Mouse (Mus musculus) cerebellum, adult 2 months (tissue): Measurements from ENCODE around the gene Mkrn1. TPM values are rescaled to one million over a fixed set of nuclear protein-coding genes. Genes with fewer than 3 reads are reported as not detected.

ENCODE experiments used
- DNase-seq, 2 experiments: peaks; one replicate each; pipeline ENCODE4 v3.0.0; 2021
- H3K27ac ChIP-seq: fragments of 200-500 bp; 2 replicates; pipeline ENCODE4 v1.5.1; 2012; ENCODE audit warnings: low read length, control low read depth, inconsistent platforms; ENCODE audit not compliant: insufficient read depth
- H3K27me3 ChIP-seq: fragments of 200-500 bp; 2 replicates; pipeline ENCODE4 v1.6.1; 2012; ENCODE audit warnings: inconsistent platforms, mild to moderate bottlenecking, low read length, moderate library complexity; ENCODE audit not compliant: control insufficient read depth, insufficient read depth
- H3K4me1 ChIP-seq: fragments of 200-500 bp; 2 replicates; pipeline ENCODE4 v1.6.1; 2011; ENCODE audit warnings: low read length; ENCODE audit not compliant: control insufficient read depth, insufficient read depth
- H3K4me3 ChIP-seq: fragments of 200-500 bp; replicated peaks from 2 replicates; pipeline ENCODE3; 2011; ENCODE audit warnings: mild to moderate bottlenecking, low read depth, low read length, control low read depth; ENCODE audit not compliant: insufficient read depth
- CTCF ChIP-seq: fragments of 200-500 bp; IDR thresholded peaks from 2 replicates; pipeline ENCODE4 v1.5.1; 2011; ENCODE audit warnings: low read depth, mild to moderate bottlenecking, control low read depth, low read length, moderate library complexity, borderline replicate concordance; ENCODE audit not compliant: insufficient read depth
- POLR2A ChIP-seq: fragments of 200-500 bp; IDR thresholded peaks from 2 replicates; pipeline ENCODE4 v1.6.1; 2011; ENCODE audit warnings: low read length, control low read depth, borderline replicate concordance; ENCODE audit not compliant: insufficient read depth
- WGBS: fragments of 180-500 bp; shearing (Covaris S2); methylation state at CpG from one replicate; pipeline ENCODE4 v1.1.7; 2018; 5-methylcytosine and 5-hydroxymethylcytosine counted together
- polyA plus RNA-seq: library from polyadenylated mRNA; depleted of rRNA; stranded (reverse); fragments of >200 nt; gene quantifications from 2 replicates; pipeline ENCODE4 v1.2.3, GENCODE M21; 2012

Gene Mkrn1
- polyA plus RNA-seq, 1 experiment, result 137 TPM

GRCm38 (mm10) chr6:39434886-39435492 lies 14.7 kb upstream of the Mkrn1 start:
- no peaks in the 10 kb centered on the region for H3K27me3 ChIP-seq
- no peaks in the 10 kb centered on the region for H3K4me1 ChIP-seq
- whole genome bisulfite sequencing, result 37% methylated on average over 2 of the region's 2 CpGs
- no peak overlapping the region for H3K27ac ChIP-seq
- no peak for DNase-seq
- TF ChIP-seq POLR2A, result no peak
- TF ChIP-seq CTCF, result no peak
- H3K4me3 ChIP-seq, result no peak overlapping the region

- Histone ChIP-seq H3K27ac (no peak overlapping the region), H3K4me1 (no peaks in the 10 kb centered on the region), H3K27me3 (no peaks in the 10 kb centered on the region), H3K4me3 (no peak overlapping the region)
- TF ChIP-seq CTCF (no peak), POLR2A (no peak)
- WGBS, result 79% methylated on average over 2 of the region's 2 CpGs
- DNase-seq, result no peak
Observed at GRCm38 (mm10) chr6:39434111-39434885, 14.0 kb upstream of the Mkrn1 start.

- TF ChIP-seq POLR2A (no peak), CTCF (no peak)
- H3K4me1 ChIP-seq, result no peaks in the 10 kb centered on the region
- no peak overlapping the region for H3K27ac ChIP-seq
- DNase-seq, result no peak
- no peak overlapping the region for H3K4me3 ChIP-seq
- no peaks in the 10 kb centered on the region for H3K27me3 ChIP-seq
Observed at GRCm38 (mm10) chr6:39433701-39434100, 13.4 kb upstream of the Mkrn1 start.

GRCm38 (mm10) chr6:39433174-39433573 lies 12.9 kb upstream of the Mkrn1 start:
- no peak for DNase-seq
- TF ChIP-seq POLR2A (no peak), CTCF (no peak)
- no peak overlapping the region for H3K27ac ChIP-seq
- H3K4me1 ChIP-seq, result no peaks in the 10 kb centered on the region
- 77% methylated on average over 4 of the region's 4 CpGs for WGBS
- H3K4me3 ChIP-seq, result no peak overlapping the region
- no peaks in the 10 kb centered on the region for H3K27me3 ChIP-seq

GRCm38 (mm10) chr6:39430722-39431121 lies 10.5 kb upstream of the Mkrn1 start:
- no peak overlapping the region for H3K4me3 ChIP-seq
- no peaks in the 10 kb centered on the region for H3K27me3 ChIP-seq
- TF ChIP-seq CTCF (no peak), POLR2A (no peak)
- 59% methylated on average over 11 of the region's 11 CpGs for WGBS
- no peak overlapping the region for H3K27ac ChIP-seq
- no peak for DNase-seq
- H3K4me1 ChIP-seq, result no peaks in the 10 kb centered on the region

GRCm38 (mm10) chr6:39429007-39429788 lies 8.9 kb upstream of the Mkrn1 start:
- Histone ChIP-seq H3K4me1 (no peaks in the 10 kb centered on the region), H3K27ac (no peak overlapping the region), H3K4me3 (no peak overlapping the region), H3K27me3 (no peaks in the 10 kb centered on the region)
- WGBS, result 70% methylated on average over 6 of the region's 6 CpGs
- TF ChIP-seq CTCF (no peak), POLR2A (no peak)
- DNase-seq, result no peak

GRCm38 (mm10) chr6:39427276-39428003 lies 7.2 kb upstream of the Mkrn1 start:
- WGBS, result 88% methylated on average over 4 of the region's 4 CpGs
- Histone ChIP-seq H3K4me1 (no peaks in the 10 kb centered on the region), H3K27ac (no peak overlapping the region), H3K27me3 (no peaks in the 10 kb centered on the region), H3K4me3 (no peak overlapping the region)
- no peak for TF ChIP-seq CTCF
- no peak for TF ChIP-seq POLR2A
- no peak for DNase-seq
